Mouse (Mus musculus) midbrain, embryonic 15.5 days (tissue): ENCODE measurements at regions not wholly inside any gene's neighbourhood (a gene's known extent, or its start where the extent isn't known, plus 50 kb on each side); places are given as distances from the start of the nearest gene placed in this dataset.
A peak's percentile ranks its signal among the peaks of the same experiment; 100 is the strongest.

Source experiments
- ATAC-seq: fragments of 200-750 bp; cut with Nextera tagmentation; replicated peaks from 2 replicates; pipeline ENCODE4 v1.8.0; 2017; ENCODE audit warnings: moderate TSS enrichment
- H3K27ac ChIP-seq: fragments of 300-500 bp; sonication (generic); 2 replicates; pipeline ENCODE4 v1.5.1; 2015; ENCODE audit warnings: mild to moderate bottlenecking, inconsistent platforms
- H3K27me3 ChIP-seq: fragments of 300-500 bp; sonication (generic); replicated peaks from 2 replicates; pipeline ENCODE4 v1.6.1; 2015; ENCODE audit warnings: inconsistent platforms
- H3K36me3 ChIP-seq: fragments of 300-500 bp; sonication (generic); replicated peaks from 2 replicates; pipeline ENCODE4 v1.6.1; 2015; ENCODE audit warnings: inconsistent platforms
- H3K4me1 ChIP-seq: fragments of 300-500 bp; sonication (generic); 2 replicates; pipeline ENCODE4 v1.6.1; 2015; ENCODE audit warnings: inconsistent platforms
- H3K4me2 ChIP-seq: fragments of 300-500 bp; sonication (generic); 2 replicates; pipeline ENCODE4 v1.6.1; 2015; ENCODE audit warnings: inconsistent platforms, mild to moderate bottlenecking, moderate library complexity
- H3K4me3 ChIP-seq: fragments of 300-500 bp; sonication (generic); 2 replicates; pipeline ENCODE4 v1.5.1; 2015; ENCODE audit warnings: mild to moderate bottlenecking, inconsistent platforms
- H3K9ac ChIP-seq: fragments of 300-500 bp; sonication (generic); 2 replicates; pipeline ENCODE4 v1.6.1; 2015; ENCODE audit warnings: mild to moderate bottlenecking, inconsistent platforms
- H3K9me3 ChIP-seq: fragments of 300-500 bp; sonication (generic); 2 replicates; pipeline ENCODE4 v1.6.1; 2016; ENCODE audit warnings: inconsistent platforms
- WGBS: fragments of 180-500 bp; shearing (Covaris S2); methylation state at CpG from one replicate; pipeline ENCODE4 v1.1.7; 2015; ENCODE audit warnings: mixed read lengths; 5-methylcytosine and 5-hydroxymethylcytosine counted together

DNA sequence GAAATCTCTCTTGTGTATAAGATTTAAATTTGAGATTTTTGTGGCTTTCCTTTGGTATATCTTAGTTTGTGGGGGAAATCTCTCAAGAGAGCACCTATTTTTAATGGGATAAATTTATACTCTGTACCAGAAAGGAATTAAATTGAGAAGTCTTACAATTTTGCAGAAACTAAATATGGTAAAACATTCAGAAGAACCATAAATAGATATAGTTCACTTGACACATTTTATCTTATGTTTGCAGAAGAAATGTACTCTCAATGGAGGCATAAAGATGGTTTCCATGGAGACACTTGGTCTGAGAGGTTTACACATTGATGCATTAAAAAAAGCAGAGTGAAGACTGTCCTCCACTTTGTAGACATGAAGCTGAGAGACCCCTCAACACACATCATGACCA lies 86.9 kb downstream of the Ndufa10 start:
- Histone ChIP-seq H3K4me1 (no peaks in the 10 kb centered on the region), H3K27me3 (no peaks in the 10 kb centered on the region), H3K27ac (no peak overlapping the region), H3K36me3 (no peaks in the 10 kb centered on the region), H3K4me3 (no peak overlapping the region), H3K4me2 (no peak overlapping the region), H3K9me3 (no peaks in the 10 kb centered on the region), H3K9ac (no peak overlapping the region)
- ATAC-seq, result no peak

DNA sequence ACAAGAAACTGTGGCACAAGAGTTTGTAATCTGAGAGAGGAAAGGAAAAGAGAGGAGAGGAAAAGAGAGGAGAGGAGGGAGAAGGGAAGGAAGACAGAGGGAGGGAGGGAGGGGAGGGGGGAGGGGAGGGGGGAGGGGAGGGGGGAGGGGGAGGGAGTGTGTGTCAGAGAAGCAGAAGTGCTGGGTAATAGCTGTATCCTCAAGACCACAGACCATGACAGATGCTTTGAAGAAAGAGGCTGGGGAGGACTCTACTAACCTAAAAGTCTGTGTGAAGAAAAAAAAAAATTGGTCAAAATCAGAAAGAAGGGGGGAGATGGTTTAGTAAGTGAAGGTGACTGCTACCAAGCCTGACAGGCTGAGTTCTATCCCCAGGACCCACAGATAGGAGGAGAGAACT lies 88.7 kb downstream of the Ndufa10 start:
- Histone ChIP-seq H3K36me3 (no peaks in the 10 kb centered on the region), H3K9me3 (no peaks in the 10 kb centered on the region), H3K4me3 (no peak overlapping the region), H3K27me3 (no peaks in the 10 kb centered on the region), H3K4me2 (no peak overlapping the region), H3K4me1 (no peaks in the 10 kb centered on the region), H3K9ac (no peak overlapping the region), H3K27ac (no peak overlapping the region)
- no peak for ATAC-seq

DNA sequence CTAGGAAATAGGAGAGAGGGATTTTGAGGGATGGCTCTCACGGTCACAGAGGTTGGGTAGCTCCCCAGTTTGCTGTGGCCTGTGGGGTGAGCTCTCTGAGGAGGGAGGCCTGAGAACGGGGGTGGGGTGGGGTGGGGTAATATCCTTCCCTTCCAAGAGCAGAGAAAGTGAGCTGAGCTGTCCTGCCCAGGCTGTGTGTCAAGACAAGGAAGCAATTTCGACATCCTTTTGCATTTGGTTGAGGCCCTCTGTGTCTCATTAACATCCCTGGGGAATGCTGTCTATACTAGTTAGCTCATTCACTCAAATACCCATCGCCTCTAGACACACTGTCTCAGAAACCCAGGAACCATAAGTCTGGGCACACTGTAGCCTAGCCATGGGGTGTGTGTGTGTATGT lies 89.9 kb downstream of the Ndufa10 start:
- H3K36me3 ChIP-seq, result no peaks in the 10 kb centered on the region
- H3K27me3 ChIP-seq, result no peaks in the 10 kb centered on the region
- 0 out of 2 replicates have a peak, but pooled peaks cover 4% of the 10 kb centered on the region for H3K4me1 ChIP-seq
- H3K9me3 ChIP-seq, result no peaks in the 10 kb centered on the region
- no peak overlapping the region for H3K27ac ChIP-seq
- no peak overlapping the region for H3K4me3 ChIP-seq
- no peak overlapping the region for H3K9ac ChIP-seq
- no peak for ATAC-seq
- 68% methylated on average over 4 of the region's 4 CpGs for WGBS
- no peak overlapping the region for H3K4me2 ChIP-seq

DNA sequence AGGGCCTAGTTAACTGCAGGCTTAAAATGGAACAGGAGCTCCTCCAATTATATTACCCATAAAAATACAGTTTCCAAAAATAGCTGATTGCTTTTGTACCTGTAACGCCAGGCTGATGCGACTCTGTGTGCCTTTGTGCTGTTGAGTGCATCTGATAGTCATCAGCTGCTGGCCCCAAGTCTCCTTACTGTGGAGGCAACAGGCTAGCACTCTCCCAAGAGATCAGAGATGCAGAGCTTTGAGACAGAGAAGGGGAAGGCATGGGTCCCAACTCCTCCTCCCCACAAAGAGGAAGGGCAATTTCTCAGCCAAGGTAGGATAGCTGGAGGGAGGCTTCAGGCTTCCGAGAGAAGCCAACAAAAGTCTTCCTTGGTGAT lies 94.2 kb downstream of the Ndufa10 start:
- H3K4me1 ChIP-seq, result 0 out of 2 replicates have a peak, but pooled peaks cover 4% of the 10 kb centered on the region
- no peaks in the 10 kb centered on the region for H3K9me3 ChIP-seq
- ATAC-seq, result no peak
- no peaks in the 10 kb centered on the region for H3K36me3 ChIP-seq
- H3K27ac ChIP-seq, result no peak overlapping the region
- H3K27me3 ChIP-seq, result no peaks in the 10 kb centered on the region
- H3K9ac ChIP-seq, result no peak overlapping the region
- no peak overlapping the region for H3K4me2 ChIP-seq
- 75% methylated on average over 3 of the region's 3 CpGs for WGBS
- H3K4me3 ChIP-seq, result no peak overlapping the region

DNA sequence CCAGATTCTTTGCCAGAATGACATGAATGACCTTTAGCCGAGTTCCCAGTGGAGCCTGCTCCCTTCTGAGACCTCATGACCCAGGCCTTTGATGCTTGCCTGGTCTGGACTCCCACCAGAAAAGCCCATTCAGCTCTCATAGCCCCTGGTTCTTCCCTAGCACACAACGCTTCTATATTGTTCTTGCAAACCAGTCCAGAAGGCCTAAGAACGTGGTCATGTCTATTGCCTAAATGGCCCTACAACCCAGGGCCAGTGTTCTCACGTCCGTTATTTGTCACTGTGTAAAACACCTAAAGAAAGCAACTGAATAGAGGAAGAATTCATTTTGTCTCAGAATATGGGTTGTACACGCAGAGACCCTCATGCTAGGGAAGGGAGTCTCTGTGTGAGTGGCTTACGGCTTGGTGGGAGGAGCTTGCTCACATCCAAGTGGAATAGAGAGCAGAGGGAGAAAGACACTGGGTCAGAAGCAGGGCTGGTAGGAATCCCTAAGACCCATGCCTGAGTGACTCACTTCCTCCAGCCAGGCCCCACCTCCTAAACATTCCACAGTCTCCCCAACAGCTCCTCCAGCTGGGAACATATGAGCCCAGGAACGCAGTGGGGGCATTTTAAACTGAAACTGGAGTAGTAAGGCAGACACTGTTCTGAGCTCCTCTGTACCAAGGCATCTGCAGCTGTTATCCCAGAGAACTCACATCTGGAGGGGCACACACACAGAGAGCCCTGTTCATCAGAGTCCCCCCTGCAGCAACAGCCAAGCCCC lies 94.7 kb downstream of the Ndufa10 start:
- H3K36me3 ChIP-seq, result no peaks in the 10 kb centered on the region
- H3K9me3 ChIP-seq, result no peaks in the 10 kb centered on the region
- no peak overlapping the region for H3K4me2 ChIP-seq
- 0 out of 2 replicates have a peak, but pooled peaks cover 4% of the 10 kb centered on the region for H3K4me1 ChIP-seq
- ATAC-seq, result no peak
- no peak overlapping the region for H3K27ac ChIP-seq
- no peak overlapping the region for H3K4me3 ChIP-seq
- H3K27me3 ChIP-seq, result no peaks in the 10 kb centered on the region
- H3K9ac ChIP-seq, result no peak overlapping the region
- WGBS, result 64% methylated on average over 8 of the region's 8 CpGs

DNA sequence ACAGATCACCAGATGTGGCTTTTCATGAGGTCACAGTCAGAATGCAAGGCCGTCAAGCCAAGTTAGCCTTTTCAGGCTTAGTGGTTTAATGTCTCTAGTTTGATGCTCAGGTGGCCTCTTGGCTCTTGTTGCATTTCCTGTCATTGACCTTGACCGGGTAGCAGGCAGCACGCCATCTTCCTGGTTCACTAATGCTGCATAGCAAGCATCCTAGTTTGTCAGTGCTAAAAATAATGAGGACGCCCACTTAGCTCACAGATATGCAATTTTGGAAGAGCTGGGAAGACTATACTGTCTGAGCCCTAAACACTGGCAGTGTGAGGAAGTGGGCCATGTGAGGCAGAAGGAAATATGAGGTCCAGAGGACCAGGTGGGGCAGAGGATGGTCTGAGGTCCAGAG lies 97.2 kb downstream of the Ndufa10 start:
- no peak for ATAC-seq
- H3K4me3 ChIP-seq, result no peak overlapping the region
- H3K27ac ChIP-seq, result no peak overlapping the region
- H3K9me3 ChIP-seq, result no peaks in the 10 kb centered on the region
- no peak overlapping the region for H3K4me2 ChIP-seq
- H3K27me3 ChIP-seq, result no peaks in the 10 kb centered on the region
- H3K36me3 ChIP-seq, result no peaks in the 10 kb centered on the region
- H3K4me1 ChIP-seq, result peaks cover 16% of the 10 kb centered on the region
- WGBS, result 83% methylated on average over 4 of the region's 4 CpGs
- no peak overlapping the region for H3K9ac ChIP-seq

DNA sequence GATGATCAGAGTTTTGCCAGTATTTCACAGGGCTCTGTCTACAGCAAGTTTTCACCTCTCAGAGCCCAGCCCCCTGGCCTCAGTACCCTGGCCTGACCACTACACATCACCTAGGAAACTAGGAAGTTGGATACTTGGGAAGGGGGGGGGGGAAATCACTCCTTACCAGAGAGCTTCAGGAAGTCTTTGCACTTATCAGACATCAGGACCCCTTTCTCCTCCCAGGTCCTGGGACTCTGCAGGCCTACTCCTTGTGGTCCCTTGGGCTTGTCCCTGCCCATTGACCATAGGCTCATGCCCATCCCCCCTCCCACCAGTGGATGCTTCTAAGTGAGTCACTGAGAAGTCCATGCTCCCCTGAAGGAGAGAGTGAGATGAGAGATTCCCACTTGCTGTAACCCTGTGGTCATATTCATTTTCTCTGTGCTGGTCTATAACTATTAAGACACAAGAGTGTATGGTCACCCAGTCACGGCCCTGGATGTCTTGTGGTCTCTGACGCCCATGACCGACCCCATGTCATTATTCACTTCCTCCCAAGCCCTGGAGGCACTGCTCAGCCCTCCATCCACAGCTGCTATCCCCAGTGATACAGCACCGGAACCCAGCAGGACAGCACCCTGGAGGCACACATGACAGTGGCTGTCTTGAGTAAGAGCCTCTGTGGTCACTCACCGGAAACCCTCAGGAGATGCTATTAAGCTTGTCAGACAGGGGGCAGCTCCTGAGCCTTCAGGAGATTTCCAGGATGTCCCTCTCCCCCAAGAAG lies 101.3 kb downstream of the Ndufa10 start:
- Histone ChIP-seq H3K4me1 (peaks cover 22% of the 10 kb centered on the region), H3K9ac (no peak overlapping the region), H3K4me3 (no peak overlapping the region), H3K9me3 (no peaks in the 10 kb centered on the region), H3K27ac (peak overlapping the region; percentile 83), H3K4me2 (peak overlapping the region; percentile 37), H3K36me3 (no peaks in the 10 kb centered on the region), H3K27me3 (no peaks in the 10 kb centered on the region)
- WGBS, result 86% methylated on average over 5 of the region's 5 CpGs
- peak; percentile 43 for ATAC-seq

DNA sequence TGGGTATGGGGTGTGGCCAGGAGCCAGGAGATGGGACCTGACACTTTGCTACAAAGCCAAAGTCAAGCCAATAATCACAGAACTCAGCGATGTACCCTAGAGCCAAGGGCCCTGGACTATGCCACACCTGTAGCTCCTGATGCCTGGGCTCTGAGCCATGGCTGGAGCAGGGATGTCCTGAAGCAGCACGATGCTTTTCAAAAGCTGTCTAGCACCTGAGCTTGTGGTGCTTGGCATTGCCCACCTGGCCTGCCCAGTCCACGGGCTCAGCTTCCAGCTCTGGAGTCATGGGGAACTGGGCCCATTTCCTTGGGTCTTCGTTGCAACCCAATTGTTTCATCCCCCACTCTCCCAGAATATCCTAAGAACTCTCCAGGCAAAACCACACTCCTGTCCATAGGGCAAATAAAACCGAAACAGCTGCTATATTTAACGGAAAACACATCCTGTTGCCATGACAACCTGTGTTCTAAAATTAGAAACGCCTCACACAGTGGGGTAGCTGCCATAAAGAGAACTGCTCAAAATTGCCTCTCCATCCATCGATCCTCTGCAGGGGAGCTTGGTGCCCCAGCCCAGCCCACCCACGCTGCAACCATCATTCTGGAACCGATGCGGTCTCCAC lies 102.2 kb downstream of the Ndufa10 start:
- Histone ChIP-seq H3K9me3 (no peaks in the 10 kb centered on the region), H3K36me3 (no peaks in the 10 kb centered on the region), H3K4me2 (peak overlapping the region; percentile 37), H3K4me3 (no peak overlapping the region), H3K9ac (no peak overlapping the region), H3K27ac (peak overlapping the region; percentile 83), H3K4me1 (peaks cover 22% of the 10 kb centered on the region), H3K27me3 (no peaks in the 10 kb centered on the region)
- WGBS, result 30% methylated on average over 11 of the region's 11 CpGs
- peak; percentile 83 for ATAC-seq

DNA sequence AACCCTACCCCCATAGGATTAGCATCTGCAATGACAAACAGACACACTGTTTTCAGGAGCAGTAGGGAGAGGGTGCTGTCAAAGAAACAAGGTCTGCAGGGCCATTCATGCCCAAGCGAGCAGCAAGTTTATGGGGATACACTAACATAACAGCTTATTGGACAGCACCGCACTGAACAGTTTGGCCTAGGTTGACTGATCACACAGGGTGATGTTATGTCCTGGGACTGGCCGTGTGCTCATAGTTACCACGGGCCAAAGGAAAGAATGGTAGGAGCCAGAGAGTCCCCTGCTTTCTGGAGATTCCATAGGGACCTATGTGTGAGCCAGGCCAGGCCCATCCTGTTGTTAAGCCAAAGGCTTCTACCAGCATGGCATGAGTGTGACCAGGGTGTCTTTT lies 102.8 kb downstream of the Ndufa10 start:
- no peak for ATAC-seq
- Histone ChIP-seq H3K9me3 (no peaks in the 10 kb centered on the region), H3K27ac (peak overlapping the region; percentile 83), H3K4me3 (no peak overlapping the region), H3K4me1 (peaks cover 22% of the 10 kb centered on the region), H3K9ac (no peak overlapping the region), H3K36me3 (no peaks in the 10 kb centered on the region), H3K27me3 (no peaks in the 10 kb centered on the region), H3K4me2 (no peak overlapping the region)
- 96% methylated on average over 4 of the region's 4 CpGs for WGBS

DNA sequence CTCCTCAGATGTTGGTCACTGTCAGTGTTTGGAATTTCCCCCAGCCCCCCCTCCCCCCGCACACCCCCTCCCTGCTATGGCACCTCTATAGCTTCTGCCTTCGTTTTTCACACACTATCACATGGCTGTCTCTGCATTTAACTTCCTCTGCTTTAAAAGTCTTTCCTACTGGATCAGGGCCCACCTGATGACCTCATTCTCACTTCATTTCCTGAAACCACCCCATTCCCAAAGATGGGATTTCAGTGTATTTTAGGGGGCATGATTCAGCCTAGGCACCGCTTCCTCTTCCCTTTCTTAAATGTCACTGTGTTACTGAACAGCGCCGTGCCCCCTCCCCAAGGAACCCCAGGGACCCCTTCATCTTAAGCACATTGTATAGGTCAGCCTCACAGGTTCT lies 103.7 kb downstream of the Ndufa10 start:
- no peak overlapping the region for H3K4me3 ChIP-seq
- no peak for ATAC-seq
- no peaks in the 10 kb centered on the region for H3K36me3 ChIP-seq
- H3K9ac ChIP-seq, result no peak overlapping the region
- peaks cover 22% of the 10 kb centered on the region for H3K4me1 ChIP-seq
- H3K27me3 ChIP-seq, result no peaks in the 10 kb centered on the region
- 89% methylated on average over 5 of the region's 5 CpGs for WGBS
- H3K9me3 ChIP-seq, result no peaks in the 10 kb centered on the region
- H3K4me2 ChIP-seq, result no peak overlapping the region
- H3K27ac ChIP-seq, result no peak overlapping the region

DNA sequence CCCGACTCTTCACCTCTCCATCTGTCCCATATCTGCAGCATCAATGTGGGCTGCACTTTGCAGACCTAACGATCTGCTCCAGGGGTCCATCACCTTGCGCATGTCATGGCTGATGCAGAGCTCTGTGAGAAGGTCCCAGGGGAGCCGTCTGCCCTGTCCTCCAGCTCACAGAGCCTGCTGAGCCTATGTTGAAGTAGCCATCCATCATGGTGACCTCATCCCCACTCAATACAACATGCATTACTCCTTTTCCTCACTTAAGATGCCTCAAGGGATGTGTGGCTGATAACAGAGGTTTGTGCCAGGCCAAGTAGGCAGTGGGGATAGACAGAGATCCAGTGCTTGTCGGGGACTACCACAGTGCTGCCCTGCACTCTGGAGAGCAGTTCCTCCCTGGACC lies 107.4 kb downstream of the Ndufa10 start:
- no peak overlapping the region for H3K4me2 ChIP-seq
- no peak overlapping the region for H3K27ac ChIP-seq
- H3K27me3 ChIP-seq, result no peaks in the 10 kb centered on the region
- no peak for ATAC-seq
- no peaks in the 10 kb centered on the region for H3K9me3 ChIP-seq
- peaks cover 17% of the 10 kb centered on the region for H3K4me1 ChIP-seq
- no peaks in the 10 kb centered on the region for H3K36me3 ChIP-seq
- no peak overlapping the region for H3K4me3 ChIP-seq
- H3K9ac ChIP-seq, result no peak overlapping the region
- WGBS, result 86% methylated on average over 5 of the region's 5 CpGs

DNA sequence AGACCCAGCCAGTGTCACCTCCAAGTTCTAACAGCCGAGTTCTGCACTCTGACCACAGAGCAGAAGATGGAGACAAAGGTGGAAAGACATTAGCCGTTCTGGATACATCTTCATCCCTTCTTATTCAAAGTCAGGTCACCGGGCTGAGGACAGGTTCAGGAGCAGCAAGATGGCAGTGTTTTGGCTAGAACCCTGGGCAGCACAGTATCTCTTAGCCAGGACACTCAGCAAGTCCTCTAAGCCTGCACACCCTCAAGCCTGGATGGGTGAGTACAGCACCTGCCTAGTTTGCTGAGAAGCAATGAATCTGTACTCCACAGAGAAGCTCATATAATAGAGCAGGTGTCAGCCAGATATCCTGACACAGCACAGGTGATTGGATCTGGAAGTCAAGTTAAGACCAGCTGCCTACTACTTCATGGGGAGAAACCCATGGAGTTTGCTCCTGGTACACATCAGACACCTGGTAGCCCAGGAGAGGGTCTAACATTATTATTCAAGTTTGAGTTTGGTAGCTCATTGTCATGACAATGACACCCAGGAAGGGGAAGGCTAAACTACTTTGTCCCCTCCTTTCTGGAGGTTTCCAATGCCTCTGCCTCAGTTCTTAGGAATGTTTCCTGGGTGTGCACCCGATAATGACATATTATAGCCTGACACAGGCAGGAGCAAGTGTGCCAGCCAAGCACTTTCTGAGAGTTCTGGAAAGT lies 108.1 kb downstream of the Ndufa10 start:
- ATAC-seq, result no peak
- no peak overlapping the region for H3K27ac ChIP-seq
- no peak overlapping the region for H3K4me2 ChIP-seq
- WGBS, result 78% methylated on average over 4 of the region's 4 CpGs
- peaks cover 13% of the 10 kb centered on the region for H3K4me1 ChIP-seq
- no peaks in the 10 kb centered on the region for H3K36me3 ChIP-seq
- H3K4me3 ChIP-seq, result no peak overlapping the region
- H3K9me3 ChIP-seq, result no peaks in the 10 kb centered on the region
- H3K9ac ChIP-seq, result no peak overlapping the region
- no peaks in the 10 kb centered on the region for H3K27me3 ChIP-seq
